ENCODE assay signal across 10 mouse cellular contexts in genomic region chr7:131112486-131112885, GRCm38 (mm10). TPM values are rescaled to one million over a fixed set of nuclear protein-coding genes. Genes with fewer than 3 reads are reported as not detected.
DNase-seq lines count a peak whose midpoint lies in the region; ATAC-seq and TF ChIP-seq lines count a peak whose summit lies in the region.
"Had no signal": no experiment of that assay in that cellular context is flagged by ENCODE, and none has a peak within 500 bp of the region (broad histone marks: within the 10 kb centered on the region; RNA-seq: fewer than 3 reads in every experiment).

No protein-coding gene starts in this region.

- peak; percentile 83 for TF ChIP-seq CTCF in E14TG2a.4 (conservative IDR thresholded peaks at IDR 0.05; ENCODE audit: low read length)
- peak; percentile 81 for TF ChIP-seq CTCF in brain, embryonic 14.5 days (IDR thresholded peaks at IDR 0.05; ENCODE audit: borderline replicate concordance, extremely low read depth, insufficient read depth, insufficient read length)

- ATAC-seq in frontal cortex, adult (ENCODE audit: low TSS enrichment): peak; percentile 78
- ATAC-seq in megakaryocyte-erythroid progenitor cell, adult 5-6 weeks (replicated peaks; ENCODE audit: low FRiP score, low TSS enrichment, poor library complexity, severe bottlenecking): peak; percentile 62

- no peaks in the 10 kb centered on the region for H3K9me3 ChIP-seq in heart, embryonic 10.5 days
- peaks cover 10% of the 10 kb centered on the region for H3K9me3 ChIP-seq in E14TG2a.4 (ENCODE audit: low read length)

- H3K27me3 ChIP-seq in heart, embryonic 10.5 days (ENCODE audit: insufficient read depth, poor library complexity, severe bottlenecking): no peaks in the 10 kb centered on the region
- no peaks in the 10 kb centered on the region for H3K27me3 ChIP-seq in E14TG2a.4 (ENCODE audit: insufficient read depth, low read length)

- no peaks in the 10 kb centered on the region for H3K36me3 ChIP-seq in heart, embryonic 10.5 days
- no peaks in the 10 kb centered on the region for H3K36me3 ChIP-seq in E14TG2a.4 (ENCODE audit: insufficient read depth, low read length)

- no peak overlapping the region for H3K4me3 ChIP-seq in heart, embryonic 10.5 days
- no peak overlapping the region for H3K4me3 ChIP-seq in E14TG2a.4 (replicated peaks; ENCODE audit: low read length)
- H3K4me3 ChIP-seq: erythroblast, embryonic 14.5 days; myocyte had no signal

- DNase-seq in heart, adult 8-10 months (ENCODE audit: low spot score): peak; percentile 9
- no peak for DNase-seq in heart, embryonic 10.5 days (ENCODE audit: low spot score)
- peak; percentile 81 for DNase-seq in brain, embryonic 14.5 days (ENCODE audit: low read depth)
- peak; percentile 56 to 77 for DNase-seq in layer of hippocampus, postnatal 14 days (ENCODE audit: low spot score in 2 of 2)
- peak; percentile 55 for DNase-seq in thymus, postnatal 25 days

- no peak overlapping the region for H3K27ac ChIP-seq in heart, embryonic 10.5 days

- no peak for TF ChIP-seq POLR2A in brain, embryonic 14.5 days (IDR thresholded peaks at IDR 0.05; ENCODE audit: borderline replicate concordance, extremely low read depth, insufficient read depth, insufficient read length, poor library complexity, severe bottlenecking)

- peaks cover 8% of the 10 kb centered on the region; the same call in 1 of the 2 replicates for H3K4me1 ChIP-seq in heart, embryonic 10.5 days
- no peaks in the 10 kb centered on the region for H3K4me1 ChIP-seq in E14TG2a.4 (replicated peaks; ENCODE audit: low read depth, low read length)

- WGBS in heart, embryonic 10.5 days: 19% methylated on average over 3 of the region's 3 CpGs

RNA-seq across cellular contexts. Expression of gene 4933402N03Rik, which starts 33.6 kb away (rescaled TPM):
- total RNA-seq in heart, adult 8-10 months (2022): not detected
- polyA plus RNA-seq in heart, embryonic 10.5 days (2016; fragmentation: Nextera tagmentation; extraction: Ambion mirVana): not detected in 2 replicates
- not detected in 2 replicates for polyA plus RNA-seq in brain, embryonic 14.5 days (2012; rRNA removed)
- total RNA-seq in layer of hippocampus, postnatal 14 days (2021): not detected
- total RNA-seq in megakaryocyte-erythroid progenitor cell, adult 5-6 weeks (2014; fragmentation: Nextera tagmentation): not detected in 2 replicates
- total RNA-seq in megakaryocyte-erythroid progenitor cell, adult 5-6 weeks (2017): not detected in 2 replicates
- polyA plus RNA-seq: erythroblast, embryonic 14.5 days; myocyte had no signal
